Mouse (Mus musculus) forebrain, embryonic 15.5 days (tissue): ENCODE measurements around the gene Gm20517. TPM values are rescaled to one million over a fixed set of nuclear protein-coding genes. Genes with fewer than 3 reads are reported as not detected.

ENCODE experiments used
- ATAC-seq: fragments of 200-750 bp; cut with Nextera tagmentation; replicated peaks from 2 replicates; pipeline ENCODE4 v1.8.0; 2017; ENCODE audit warnings: mild to moderate bottlenecking, moderate TSS enrichment, moderate library complexity
- H3K27ac ChIP-seq: fragments of 300-500 bp; sonication (generic); replicated peaks from 2 replicates; pipeline ENCODE4 v1.5.1; 2015; ENCODE audit warnings: mild to moderate bottlenecking, inconsistent platforms
- H3K27me3 ChIP-seq: fragments of 300-500 bp; sonication (generic); 2 replicates; pipeline ENCODE4 v1.6.1; 2015; ENCODE audit warnings: inconsistent platforms
- H3K36me3 ChIP-seq: fragments of 300-500 bp; sonication (generic); 2 replicates; pipeline ENCODE4 v1.6.1; 2015; ENCODE audit warnings: mild to moderate bottlenecking, inconsistent platforms
- H3K4me1 ChIP-seq: fragments of 300-500 bp; sonication (generic); 2 replicates; pipeline ENCODE4 v1.6.1; 2015; ENCODE audit warnings: inconsistent platforms
- H3K4me2 ChIP-seq: fragments of 300-500 bp; sonication (generic); replicated peaks from 2 replicates; pipeline ENCODE4 v1.6.1; 2015; ENCODE audit warnings: mild to moderate bottlenecking, inconsistent platforms
- H3K4me3 ChIP-seq: fragments of 300-500 bp; sonication (generic); 2 replicates; pipeline ENCODE4 v1.5.1; 2015; ENCODE audit warnings: mild to moderate bottlenecking, inconsistent platforms
- H3K9ac ChIP-seq: fragments of 300-500 bp; sonication (generic); replicated peaks from 2 replicates; pipeline ENCODE4 v1.6.1; 2015; ENCODE audit warnings: mild to moderate bottlenecking, inconsistent platforms
- H3K9me3 ChIP-seq: fragments of 300-500 bp; sonication (generic); 2 replicates; pipeline ENCODE4 v1.6.1; 2016; ENCODE audit warnings: inconsistent platforms
- WGBS: fragments of 180-500 bp; shearing (Covaris S2); methylation state at CpG from one replicate; pipeline ENCODE4 v1.1.7; 2015; ENCODE audit warnings: mixed read lengths; 5-methylcytosine and 5-hydroxymethylcytosine counted together
- polyA plus RNA-seq: library from polyadenylated mRNA; unstranded; fragments of >200 nt; fragmentation: Nextera tagmentation; extraction: Ambion mirVana; gene quantifications from 2 replicates; pipeline ENCODE4 v1.2.1, GENCODE M21; 2015

Gm20517 gene
- polyA plus RNA-seq, 1 experiment from 2014 or later, result 2.2 TPM

GRCm38 (mm10) chr17:47707961-47708360 is 96.6 kb downstream of the Gm20517 start:
- 87% methylated on average over 3 of the region's 3 CpGs for WGBS
- ATAC-seq, result no peak

GRCm38 (mm10) chr17:47708972-47709371 is 97.6 kb downstream of the Gm20517 start:
- Histone ChIP-seq H3K36me3 (no peaks in the 10 kb centered on the region), H3K27ac (no peak overlapping the region), H3K4me2 (no peak overlapping the region), H3K4me3 (no peak overlapping the region), H3K9ac (no peak overlapping the region), H3K27me3 (no peaks in the 10 kb centered on the region), H3K9me3 (no peaks in the 10 kb centered on the region), H3K4me1 (no peaks in the 10 kb centered on the region)
- WGBS, result 78% methylated on average over 4 of the region's 4 CpGs
- ATAC-seq, result no peak

More at GRCm38 (mm10) chr17:47707961-47708360, 96.6 kb downstream of the Gm20517 start:
- H3K9me3 ChIP-seq, result no peaks in the 10 kb centered on the region
- H3K27ac ChIP-seq, result no peak overlapping the region
- H3K9ac ChIP-seq, result no peak overlapping the region
- no peaks in the 10 kb centered on the region for H3K36me3 ChIP-seq
- no peaks in the 10 kb centered on the region for H3K27me3 ChIP-seq
- H3K4me1 ChIP-seq, result no peaks in the 10 kb centered on the region
- H3K4me2 ChIP-seq, result no peak overlapping the region
- H3K4me3 ChIP-seq, result no peak overlapping the region

GRCm38 (mm10) chr17:47710036-47710435 is 98.6 kb downstream of the Gm20517 start:
- ATAC-seq, result no peak
- H3K4me3 ChIP-seq, result no peak overlapping the region
- no peak overlapping the region for H3K4me2 ChIP-seq
- H3K27me3 ChIP-seq, result no peaks in the 10 kb centered on the region
- WGBS, result 87% methylated on average over 3 of the region's 3 CpGs
- no peaks in the 10 kb centered on the region for H3K9me3 ChIP-seq
- H3K36me3 ChIP-seq, result no peaks in the 10 kb centered on the region
- no peaks in the 10 kb centered on the region for H3K4me1 ChIP-seq
- no peak overlapping the region for H3K9ac ChIP-seq
- H3K27ac ChIP-seq, result no peak overlapping the region

GRCm38 (mm10) chr17:47711883-47712282 is 100.5 kb downstream of the Gm20517 start:
- 69% methylated on average over 6 of the region's 6 CpGs for WGBS
- Histone ChIP-seq H3K4me2 (no peak overlapping the region), H3K9ac (no peak overlapping the region), H3K4me3 (no peak overlapping the region), H3K9me3 (no peaks in the 10 kb centered on the region), H3K36me3 (no peaks in the 10 kb centered on the region), H3K27me3 (no peaks in the 10 kb centered on the region), H3K4me1 (no peaks in the 10 kb centered on the region), H3K27ac (no peak overlapping the region)
- ATAC-seq, result no peak

GRCm38 (mm10) chr17:47712889-47713571 is 101.6 kb downstream of the Gm20517 start:
- Histone ChIP-seq H3K9ac (no peak overlapping the region), H3K4me3 (no peak overlapping the region), H3K4me1 (no peaks in the 10 kb centered on the region), H3K9me3 (no peaks in the 10 kb centered on the region), H3K27me3 (no peaks in the 10 kb centered on the region), H3K36me3 (no peaks in the 10 kb centered on the region), H3K27ac (no peak overlapping the region), H3K4me2 (no peak overlapping the region)
- ATAC-seq, result no peak
- 35% methylated on average over 16 of the region's 22 CpGs for WGBS

- Histone ChIP-seq H3K36me3 (no peaks in the 10 kb centered on the region), H3K4me3 (no peak overlapping the region), H3K27ac (no peak overlapping the region), H3K4me2 (no peak overlapping the region), H3K27me3 (no peaks in the 10 kb centered on the region), H3K9me3 (no peaks in the 10 kb centered on the region), H3K9ac (no peak overlapping the region), H3K4me1 (no peaks in the 10 kb centered on the region)
- ATAC-seq, result no peak
- WGBS, result 55% methylated on average over 3 of the region's 3 CpGs
Measured at GRCm38 (mm10) chr17:47715037-47715436, 103.6 kb downstream of the Gm20517 start.

- H3K4me3 ChIP-seq, result no peak overlapping the region
- no peak overlapping the region for H3K4me2 ChIP-seq
- no peaks in the 10 kb centered on the region for H3K36me3 ChIP-seq
- H3K27me3 ChIP-seq, result no peaks in the 10 kb centered on the region
- ATAC-seq, result no peak
- H3K4me1 ChIP-seq, result no peaks in the 10 kb centered on the region
- 90% methylated on average over 4 of the region's 4 CpGs for WGBS
- H3K27ac ChIP-seq, result no peak overlapping the region
- no peaks in the 10 kb centered on the region for H3K9me3 ChIP-seq
- H3K9ac ChIP-seq, result no peak overlapping the region
Measured at GRCm38 (mm10) chr17:47721183-47721582, 109.8 kb downstream of the Gm20517 start.

GRCm38 (mm10) chr17:47726566-47726965 is 115.2 kb downstream of the Gm20517 start, which contains the start of gene Pgc:
Gene Pgc, plus strand, starts transcription at chr17:47726842.
- no peaks in the 10 kb centered on the region for H3K9me3 ChIP-seq
- no peaks in the 10 kb centered on the region for H3K36me3 ChIP-seq
- H3K4me2 ChIP-seq, result no peak within 1 kb of the TSS
- no peaks in the 10 kb centered on the region for H3K4me1 ChIP-seq
- 86% methylated on average over 11 of the region's 11 CpGs for WGBS
- no peak within 1 kb of the TSS for H3K4me3 ChIP-seq
- no peaks in the 10 kb centered on the region for H3K27me3 ChIP-seq
- no peak within 1 kb of the TSS for H3K9ac ChIP-seq
- H3K27ac ChIP-seq, result no peak within 1 kb of the TSS
- no peak for ATAC-seq

GRCm38 (mm10) chr17:47730633-47731575 is 119.5 kb downstream of the Gm20517 start:
- H3K4me3 ChIP-seq, result no peak overlapping the region
- H3K9ac ChIP-seq, result no peak overlapping the region
- H3K4me1 ChIP-seq, result no peaks in the 10 kb centered on the region
- no peak overlapping the region for H3K27ac ChIP-seq
- no peaks in the 10 kb centered on the region for H3K27me3 ChIP-seq
- H3K4me2 ChIP-seq, result no peak overlapping the region
- no peaks in the 10 kb centered on the region for H3K9me3 ChIP-seq
- no peak for ATAC-seq
- H3K36me3 ChIP-seq, result no peaks in the 10 kb centered on the region
- WGBS, result 53% methylated on average over 24 of the region's 24 CpGs

Other genes with a start within 250 kb of the Gm20517 start
- 73.7 and 75.9 TPM in 2 replicates for gene Mrps10, start 242.7 kb upstream of the Gm20517 start, polyA plus RNA-seq
- 0.33 and 0.39 TPM in 2 replicates for gene Guca1b, start 226.2 kb upstream of the Gm20517 start, polyA plus RNA-seq
- 0.22 and 0.33 TPM in 2 replicates for gene Guca1a, start 211.0 kb upstream of the Gm20517 start, polyA plus RNA-seq
- gene AI661453, start 175.0 kb upstream of the Gm20517 start, polyA plus RNA-seq, result 0.19 and 0.20 TPM in 2 replicates
- 0.51 and 0.64 TPM in 2 replicates for gene 1700001C19Rik, start 174.2 kb upstream of the Gm20517 start, polyA plus RNA-seq
- gene Taf8, start 109.3 kb upstream of the Gm20517 start, polyA plus RNA-seq, result 25.2 and 26.2 TPM in 2 replicates
- gene Ccnd3, start 106.5 kb upstream of the Gm20517 start, polyA plus RNA-seq, result 59.8 and 64.4 TPM in 2 replicates
- gene Bysl, start 97 bp upstream of the Gm20517 start, polyA plus RNA-seq, result 32.5 and 33.8 TPM in 2 replicates
- gene Med20, start within 50 bp of the Gm20517 start, polyA plus RNA-seq, result 45.5 and 50.2 TPM in 2 replicates
- gene Usp49, start 19.1 kb downstream of the Gm20517 start, polyA plus RNA-seq, result 10.7 and 11.1 TPM in 2 replicates
- gene Tomm6, start 76.8 kb downstream of the Gm20517 start, polyA plus RNA-seq, result 258 and 266 TPM in 2 replicates
- gene Frs3, start 77.4 kb downstream of the Gm20517 start, polyA plus RNA-seq, result 18.0 and 23.2 TPM in 2 replicates
- gene Gm21981, start 82.9 kb downstream of the Gm20517 start, polyA plus RNA-seq, result 0.33 and 0.73 TPM in 2 replicates
- gene Prickle4, start 83.1 kb downstream of the Gm20517 start, polyA plus RNA-seq, result 0.88 and 0.97 TPM in 2 replicates
- not detected in 2 replicates for gene Pgc, start 115.3 kb downstream of the Gm20517 start, polyA plus RNA-seq
- 2.0 and 2.3 TPM in 2 replicates for gene Tfeb, start 125.4 kb downstream of the Gm20517 start, polyA plus RNA-seq
- 2.5 and 2.7 TPM in 2 replicates for gene Mdfi, start 223.1 kb downstream of the Gm20517 start, polyA plus RNA-seq